Mouse (Mus musculus) liver, embryonic 12.5 days (tissue): ENCODE results near the gene Sh3bgrl2. TPM values are rescaled to one million over a fixed set of nuclear protein-coding genes. Genes with fewer than 3 reads are reported as not detected.

Source experiments
- ATAC-seq: fragments of 200-750 bp; cut with Nextera tagmentation; 2 replicates; pipeline ENCODE4 v1.8.0; 2017; ENCODE audit warnings: moderate number of reproducible peaks, mild to moderate bottlenecking, moderate library complexity
- H3K27ac ChIP-seq: fragments of 300-500 bp; sonication (generic); 2 replicates; pipeline ENCODE4 v1.5.1; 2016; ENCODE audit warnings: mild to moderate bottlenecking
- H3K27me3 ChIP-seq: fragments of 300-500 bp; sonication (generic); replicated peaks from 2 replicates; pipeline ENCODE4 v1.6.1; 2016; ENCODE audit warnings: mild to moderate bottlenecking, moderate library complexity
- H3K36me3 ChIP-seq: fragments of 300-500 bp; sonication (generic); 2 replicates; pipeline ENCODE4 v1.6.1; 2016; ENCODE audit warnings: mild to moderate bottlenecking, moderate library complexity
- H3K4me1 ChIP-seq: fragments of 300-500 bp; sonication (generic); 2 replicates; pipeline ENCODE4 v1.6.1; 2016
- H3K4me2 ChIP-seq: fragments of 300-500 bp; sonication (generic); 2 replicates; pipeline ENCODE4 v1.6.1; 2016; ENCODE audit warnings: mild to moderate bottlenecking, moderate library complexity
- H3K4me3 ChIP-seq: fragments of 300-500 bp; sonication (generic); 2 replicates; pipeline ENCODE4 v1.5.1; 2016; ENCODE audit warnings: mild to moderate bottlenecking, moderate library complexity
- H3K9ac ChIP-seq: fragments of 300-500 bp; sonication (generic); 2 replicates; pipeline ENCODE4 v1.6.1; 2016; ENCODE audit warnings: mild to moderate bottlenecking, moderate library complexity
- H3K9me3 ChIP-seq: fragments of 300-500 bp; sonication (generic); replicated peaks from 2 replicates; pipeline ENCODE4 v1.6.1; 2016; ENCODE audit warnings: mild to moderate bottlenecking, moderate library complexity
- WGBS: fragments of 180-500 bp; shearing (Covaris S2); methylation state at CpG from one replicate; pipeline ENCODE4 v1.1.7; 2016; ENCODE audit not compliant: insufficient replicate concordance; 5-methylcytosine and 5-hydroxymethylcytosine counted together
- polyA plus RNA-seq: library from polyadenylated mRNA; unstranded; fragments of >200 nt; fragmentation: Nextera tagmentation; extraction: Ambion mirVana; gene quantifications from 2 replicates; pipeline ENCODE4 v1.2.1, GENCODE M21; 2016

Gene Sh3bgrl2
- polyA plus RNA-seq, 1 experiment from 2014 or later: 9.7 TPM

GRCm38 (mm10) chr9:83624193-83624592 lies 76.1 kb downstream of the Sh3bgrl2 start:
- Histone ChIP-seq H3K4me2 (no peak overlapping the region), H3K27ac (no peak overlapping the region), H3K36me3 (no peaks in the 10 kb centered on the region), H3K4me3 (no peak overlapping the region), H3K27me3 (no peaks in the 10 kb centered on the region), H3K4me1 (no peaks in the 10 kb centered on the region), H3K9ac (no peak overlapping the region), H3K9me3 (no peaks in the 10 kb centered on the region)
- WGBS: 54% methylated on average over 5 of the region's 5 CpGs
- ATAC-seq: no peak

- Histone ChIP-seq H3K27ac (no peak overlapping the region), H3K4me3 (no peak overlapping the region), H3K36me3 (no peaks in the 10 kb centered on the region), H3K4me1 (no peaks in the 10 kb centered on the region), H3K4me2 (no peak overlapping the region), H3K9ac (no peak overlapping the region), H3K9me3 (no peaks in the 10 kb centered on the region), H3K27me3 (no peaks in the 10 kb centered on the region)
- no peak for ATAC-seq
- 74% methylated on average over 5 of the region's 5 CpGs for WGBS
Observed at GRCm38 (mm10) chr9:83625085-83625484, 77.0 kb downstream of the Sh3bgrl2 start.

GRCm38 (mm10) chr9:83628669-83629612 lies 80.8 kb downstream of the Sh3bgrl2 start:
- H3K27ac ChIP-seq: no peak overlapping the region
- H3K27me3 ChIP-seq: no peaks in the 10 kb centered on the region
- H3K4me1 ChIP-seq: no peaks in the 10 kb centered on the region
- no peak for ATAC-seq
- H3K9ac ChIP-seq: no peak overlapping the region
- H3K4me3 ChIP-seq: no peak overlapping the region
- H3K4me2 ChIP-seq: no peak overlapping the region
- no peaks in the 10 kb centered on the region for H3K36me3 ChIP-seq
- H3K9me3 ChIP-seq: no peaks in the 10 kb centered on the region
- WGBS: 42% methylated on average over 19 of the region's 19 CpGs

- Histone ChIP-seq H3K4me1 (no peaks in the 10 kb centered on the region), H3K4me3 (no peak overlapping the region), H3K36me3 (no peaks in the 10 kb centered on the region), H3K27ac (no peak overlapping the region), H3K27me3 (no peaks in the 10 kb centered on the region), H3K4me2 (no peak overlapping the region), H3K9me3 (no peaks in the 10 kb centered on the region), H3K9ac (no peak overlapping the region)
- 59% methylated on average over 6 of the region's 6 CpGs for WGBS
- no peak for ATAC-seq
Observed at GRCm38 (mm10) chr9:83630341-83630740, 82.2 kb downstream of the Sh3bgrl2 start.

- Histone ChIP-seq H3K4me3 (no peak overlapping the region), H3K4me2 (no peak overlapping the region), H3K27me3 (no peaks in the 10 kb centered on the region), H3K4me1 (no peaks in the 10 kb centered on the region), H3K9me3 (no peaks in the 10 kb centered on the region), H3K9ac (no peak overlapping the region), H3K36me3 (no peaks in the 10 kb centered on the region), H3K27ac (no peak overlapping the region)
- ATAC-seq: no peak
- WGBS: 56% methylated on average over 5 of the region's 5 CpGs
Observed at GRCm38 (mm10) chr9:83631920-83632319, 83.8 kb downstream of the Sh3bgrl2 start.

- 52% methylated on average over 3 of the region's 3 CpGs for WGBS
- H3K9me3 ChIP-seq: no peaks in the 10 kb centered on the region
- no peak for ATAC-seq
Observed at GRCm38 (mm10) chr9:83634703-83635102, 86.6 kb downstream of the Sh3bgrl2 start.

GRCm38 (mm10) chr9:83635997-83636396 lies 87.9 kb downstream of the Sh3bgrl2 start:
- Histone ChIP-seq H3K36me3 (no peaks in the 10 kb centered on the region), H3K4me3 (no peak overlapping the region), H3K4me1 (no peaks in the 10 kb centered on the region), H3K9ac (no peak overlapping the region), H3K4me2 (no peak overlapping the region), H3K9me3 (no peaks in the 10 kb centered on the region), H3K27me3 (no peaks in the 10 kb centered on the region), H3K27ac (no peak overlapping the region)
- ATAC-seq: no peak
- 16% methylated on average over 7 of the region's 7 CpGs for WGBS

More at GRCm38 (mm10) chr9:83634703-83635102, 86.6 kb downstream of the Sh3bgrl2 start:
- H3K27me3 ChIP-seq: no peaks in the 10 kb centered on the region
- H3K4me2 ChIP-seq: no peak overlapping the region
- H3K27ac ChIP-seq: no peak overlapping the region
- H3K4me3 ChIP-seq: no peak overlapping the region
- no peaks in the 10 kb centered on the region for H3K4me1 ChIP-seq
- no peak overlapping the region for H3K9ac ChIP-seq
- no peaks in the 10 kb centered on the region for H3K36me3 ChIP-seq

- Histone ChIP-seq H3K9me3 (no peaks in the 10 kb centered on the region), H3K36me3 (no peaks in the 10 kb centered on the region), H3K9ac (no peak overlapping the region), H3K4me3 (no peak overlapping the region), H3K27ac (no peak overlapping the region), H3K4me1 (no peaks in the 10 kb centered on the region), H3K4me2 (no peak overlapping the region), H3K27me3 (no peaks in the 10 kb centered on the region)
- 50% methylated on average over 4 of the region's 4 CpGs for WGBS
- no peak for ATAC-seq
Observed at GRCm38 (mm10) chr9:83643139-83643538, 95.0 kb downstream of the Sh3bgrl2 start.

- WGBS: 38% methylated on average over 4 of the region's 4 CpGs
- Histone ChIP-seq H3K4me2 (no peak overlapping the region), H3K27me3 (no peaks in the 10 kb centered on the region), H3K9me3 (no peaks in the 10 kb centered on the region), H3K4me1 (no peaks in the 10 kb centered on the region), H3K4me3 (no peak overlapping the region), H3K27ac (no peak overlapping the region), H3K36me3 (no peaks in the 10 kb centered on the region), H3K9ac (no peak overlapping the region)
- no peak for ATAC-seq
Observed at GRCm38 (mm10) chr9:83643833-83644232, 95.7 kb downstream of the Sh3bgrl2 start.

GRCm38 (mm10) chr9:83646215-83646614 lies 98.1 kb downstream of the Sh3bgrl2 start:
- Histone ChIP-seq H3K9ac (no peak overlapping the region), H3K4me2 (no peak overlapping the region), H3K4me3 (no peak overlapping the region), H3K4me1 (no peaks in the 10 kb centered on the region), H3K9me3 (no peaks in the 10 kb centered on the region), H3K27ac (no peak overlapping the region), H3K36me3 (no peaks in the 10 kb centered on the region), H3K27me3 (no peaks in the 10 kb centered on the region)
- WGBS: 64% methylated on average over 2 of the region's 2 CpGs
- ATAC-seq: no peak

GRCm38 (mm10) chr9:83646691-83647090 lies 98.6 kb downstream of the Sh3bgrl2 start:
- no peaks in the 10 kb centered on the region for H3K27me3 ChIP-seq

GRCm38 (mm10) chr9:83647919-83648705 lies 100.0 kb downstream of the Sh3bgrl2 start:
- no peaks in the 10 kb centered on the region for H3K27me3 ChIP-seq
- H3K4me1 ChIP-seq: no peaks in the 10 kb centered on the region
- H3K9me3 ChIP-seq: no peaks in the 10 kb centered on the region
- no peak for ATAC-seq
- H3K36me3 ChIP-seq: no peaks in the 10 kb centered on the region
- 43% methylated on average over 7 of the region's 7 CpGs for WGBS
- H3K4me2 ChIP-seq: no peak overlapping the region
- H3K4me3 ChIP-seq: no peak overlapping the region
- H3K9ac ChIP-seq: no peak overlapping the region
- H3K27ac ChIP-seq: no peak overlapping the region

More at GRCm38 (mm10) chr9:83646691-83647090, 98.6 kb downstream of the Sh3bgrl2 start:
- 70% methylated on average over 5 of the region's 5 CpGs for WGBS
- H3K9me3 ChIP-seq: no peaks in the 10 kb centered on the region
- H3K4me2 ChIP-seq: no peak overlapping the region
- no peak for ATAC-seq
- H3K9ac ChIP-seq: no peak overlapping the region
- H3K4me1 ChIP-seq: no peaks in the 10 kb centered on the region
- no peak overlapping the region for H3K27ac ChIP-seq
- H3K36me3 ChIP-seq: no peaks in the 10 kb centered on the region
- no peak overlapping the region for H3K4me3 ChIP-seq
